Mouse (Mus musculus): ENCODE data around the gene St3gal5.

The St3gal5 gene

DNA sequence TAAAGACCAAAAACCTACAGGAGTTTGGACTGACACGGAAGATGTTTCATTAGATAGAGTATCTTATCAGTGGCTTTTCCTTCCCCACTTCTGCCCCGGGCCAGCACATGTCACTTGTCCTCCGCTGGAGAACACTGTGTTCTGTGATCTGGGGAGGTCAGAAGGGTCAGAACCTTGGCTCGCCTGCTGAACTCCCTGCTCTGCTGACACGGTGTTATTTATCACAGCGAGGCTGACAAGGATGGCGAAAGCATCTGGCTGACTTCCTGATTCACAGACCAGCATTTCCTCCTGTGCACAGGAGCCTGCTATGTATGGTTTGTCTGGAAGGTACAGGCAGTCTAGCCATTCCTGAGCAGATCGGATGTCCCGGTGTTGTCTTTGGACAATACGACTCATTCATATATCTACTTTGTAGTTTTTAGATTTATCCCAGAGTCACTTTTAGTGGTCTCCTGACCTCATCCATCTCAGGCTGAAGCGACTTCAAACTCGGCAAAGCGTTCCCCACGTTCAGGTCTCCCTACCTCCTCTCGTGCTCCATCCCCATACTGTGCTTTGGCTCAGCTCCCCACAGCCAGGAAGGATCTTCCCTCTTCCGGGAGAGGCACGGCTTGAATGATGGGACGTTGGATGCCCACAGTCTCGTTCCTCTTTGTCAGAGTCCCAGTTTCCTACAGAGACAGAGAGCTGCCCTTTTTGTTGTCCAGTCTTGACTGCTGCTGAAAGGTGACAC is 64.9 kb downstream of the St3gal5 start:
- no peak for DNase-seq (ENCODE audit: low spot score in 2 of 2)

DNA sequence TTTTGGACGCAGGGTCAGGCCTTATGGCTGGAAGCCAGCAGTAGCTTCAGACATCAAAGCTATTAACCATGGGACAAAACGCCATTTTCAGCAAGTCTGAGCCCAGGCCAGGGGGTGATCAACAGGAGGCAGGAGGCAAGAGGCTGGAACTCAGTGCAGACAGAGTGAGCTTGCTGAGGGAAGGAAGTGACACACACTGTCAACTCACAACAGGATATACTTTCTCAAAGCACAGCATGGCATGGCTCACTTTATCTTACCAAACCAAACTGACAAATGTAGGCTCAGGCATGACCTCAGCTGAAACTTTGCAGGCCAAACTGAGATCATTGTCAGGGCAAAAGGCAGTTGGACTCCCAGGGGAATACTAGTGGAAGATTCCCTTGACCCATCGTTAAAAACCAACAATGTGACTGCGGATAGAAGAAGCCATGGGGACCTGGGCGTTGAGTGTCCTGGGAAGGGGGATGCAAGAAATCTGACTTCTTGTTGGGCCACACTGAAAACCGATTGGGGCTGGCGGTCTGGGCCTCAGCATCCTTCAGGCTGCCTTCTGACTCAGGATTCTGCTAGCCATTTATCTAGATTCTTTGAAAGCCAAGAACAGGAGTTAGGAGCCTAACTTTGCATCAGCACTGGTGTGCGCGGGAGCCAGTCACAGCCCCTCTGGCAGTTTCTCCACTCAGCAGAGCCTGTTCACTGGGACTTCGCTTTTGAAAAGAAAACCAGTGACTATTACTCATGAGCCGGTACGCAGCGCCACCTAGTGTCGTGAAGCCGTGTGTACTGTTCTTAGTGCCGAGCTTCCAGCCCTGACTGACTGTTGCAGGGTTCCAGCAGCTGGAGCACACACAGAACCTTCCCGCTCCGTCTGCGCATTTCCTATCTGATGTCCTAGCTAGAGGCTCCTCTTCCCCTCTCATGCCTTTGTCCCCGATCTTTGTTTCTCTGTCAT is 67.2 kb downstream of the St3gal5 start:
- peak; percentile 52 to 81 for DNase-seq (ENCODE audit: low spot score in 2 of 2)

DNA sequence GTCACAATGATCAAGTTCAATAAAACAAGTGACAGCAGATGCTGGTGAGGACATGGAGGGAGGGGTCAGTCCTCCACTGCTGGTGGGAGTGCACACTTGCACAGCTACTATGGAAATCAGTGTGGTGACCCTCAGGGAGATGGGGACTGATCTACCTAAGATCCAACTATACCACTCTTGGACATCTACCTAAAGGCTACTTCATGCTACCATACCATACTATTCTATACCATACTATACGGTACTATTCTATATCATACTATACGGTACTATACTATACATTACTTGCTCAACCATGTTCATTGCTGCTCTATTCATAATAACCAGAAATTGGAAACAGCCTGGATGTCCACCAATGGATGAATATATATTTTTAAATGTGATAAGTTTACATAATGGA is 68.5 kb downstream of the St3gal5 start:
- no peak for DNase-seq (ENCODE audit: low spot score in 2 of 2)

DNA sequence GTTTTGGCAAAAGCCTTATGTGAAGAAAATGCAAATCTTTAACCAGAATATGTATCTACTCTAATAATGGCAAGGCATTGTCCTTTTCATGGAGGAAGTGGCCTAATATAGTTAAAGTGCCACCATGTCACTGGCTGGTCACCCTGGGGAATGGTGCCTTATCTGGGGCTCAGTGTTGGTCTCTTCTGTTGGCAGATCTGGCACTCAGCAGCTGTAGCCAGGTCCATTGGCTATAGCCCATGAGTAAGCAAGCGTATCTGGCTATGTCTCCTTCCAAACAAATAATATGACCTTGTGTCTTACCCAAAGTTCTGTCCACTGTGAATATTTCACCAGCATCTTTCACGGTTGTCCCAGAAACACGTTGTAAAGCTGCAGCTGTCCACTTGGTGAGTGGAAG is 74.0 kb downstream of the St3gal5 start:
- DNase-seq (ENCODE audit: low spot score in 2 of 2): no peak

DNA sequence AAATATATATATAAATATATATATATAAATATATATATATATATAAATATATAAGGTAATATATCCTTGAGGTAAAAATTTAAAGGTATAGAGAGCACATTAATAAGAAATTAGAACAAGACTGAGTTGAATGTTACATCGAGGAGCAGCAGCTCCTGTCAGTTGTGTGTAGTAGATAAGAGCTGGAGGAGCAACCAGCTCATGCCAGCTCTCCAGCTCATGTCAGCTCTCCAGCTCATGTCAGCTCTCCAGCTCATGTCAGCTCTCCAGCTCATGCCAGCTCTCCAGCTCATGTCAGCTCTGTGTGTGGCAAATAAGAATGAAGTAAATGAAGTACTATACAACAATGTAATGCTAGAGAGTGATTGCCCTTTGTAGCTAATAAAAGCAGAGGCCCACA is 76.0 kb downstream of the St3gal5 start:
- no peak for DNase-seq (ENCODE audit: low spot score in 2 of 2)

DNA sequence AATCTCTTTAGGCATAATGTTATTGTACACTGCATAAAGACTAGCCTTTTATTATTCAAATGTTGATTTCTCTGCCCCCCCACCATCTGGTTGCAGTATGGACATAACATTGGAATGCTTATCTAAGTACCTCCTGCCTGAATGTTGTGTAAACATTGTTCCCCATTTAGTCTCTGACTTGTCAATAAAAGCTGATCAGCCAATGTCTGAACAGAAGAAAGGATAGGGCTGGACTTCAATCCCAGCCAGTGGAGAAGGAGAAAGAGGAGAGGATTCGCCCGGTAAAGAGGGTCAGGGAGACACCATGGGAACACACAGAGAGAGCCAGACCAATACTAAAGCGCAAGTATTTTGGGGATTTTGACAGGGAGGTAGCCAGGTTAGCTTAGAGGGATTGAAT is 78.0 kb downstream of the St3gal5 start:
- no peak for DNase-seq (ENCODE audit: low spot score in 2 of 2)

DNA sequence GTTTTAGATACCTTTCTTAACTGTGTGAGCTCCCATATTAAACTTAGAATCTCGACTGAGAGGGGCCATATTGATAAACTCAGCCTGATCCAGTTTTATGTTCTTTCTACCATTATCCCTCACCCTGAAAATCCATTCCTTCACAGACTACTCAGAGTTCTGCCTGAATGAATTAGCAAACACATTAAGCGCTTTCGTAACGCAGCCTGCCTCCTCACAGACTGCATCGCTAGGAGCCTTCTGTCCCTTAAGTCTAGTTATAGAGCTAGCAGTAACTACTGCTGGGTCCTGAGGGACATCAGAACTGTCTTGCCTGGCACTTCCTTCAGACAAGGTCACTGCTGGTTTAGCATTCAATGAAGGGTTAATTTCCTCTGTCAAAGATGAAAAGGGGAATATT is 78.6 kb downstream of the St3gal5 start:
- no peak for DNase-seq (ENCODE audit: low spot score in 2 of 2)

DNA sequence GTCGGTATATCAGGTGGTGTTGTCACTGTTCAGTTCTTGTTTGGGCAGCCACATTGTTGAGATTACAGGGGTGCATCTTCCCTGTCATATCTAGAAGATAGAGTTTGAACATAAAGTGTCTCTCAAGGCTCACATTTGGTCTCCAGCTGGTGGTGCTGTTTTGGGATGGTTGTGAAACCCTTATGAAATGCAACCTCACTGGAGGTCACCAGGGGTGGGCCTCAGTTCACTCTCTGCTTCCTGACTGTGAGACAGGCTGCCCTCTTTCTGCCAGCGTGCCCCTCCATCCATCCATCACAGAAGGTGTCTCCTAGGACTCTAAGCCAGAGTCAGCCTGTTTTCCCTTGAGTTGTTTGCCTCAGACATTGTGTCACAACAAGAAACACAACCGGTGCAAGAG is 80.0 kb downstream of the St3gal5 start:
- DNase-seq (ENCODE audit: low spot score in 2 of 2): no peak

DNA sequence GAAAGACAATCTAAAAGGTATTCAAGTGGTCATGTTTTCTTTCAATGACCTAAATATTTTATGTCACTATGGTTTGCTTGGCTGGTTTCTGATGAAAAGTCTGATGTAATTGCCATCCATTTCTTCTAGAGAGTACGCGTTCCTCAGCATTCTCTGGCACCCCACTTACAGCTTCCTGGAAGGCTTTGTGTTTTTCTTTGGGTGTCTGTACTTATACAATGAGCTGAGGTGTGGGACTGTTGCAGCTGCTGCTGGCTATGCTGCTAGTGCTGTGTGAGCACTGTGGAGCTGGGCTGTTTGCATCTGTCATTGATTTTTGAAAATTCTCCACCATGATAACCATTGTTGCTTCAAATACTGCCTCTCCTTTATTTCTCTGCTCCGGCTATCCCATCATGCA is 81.6 kb downstream of the St3gal5 start:
- DNase-seq (ENCODE audit: low spot score in 2 of 2): no peak

DNA sequence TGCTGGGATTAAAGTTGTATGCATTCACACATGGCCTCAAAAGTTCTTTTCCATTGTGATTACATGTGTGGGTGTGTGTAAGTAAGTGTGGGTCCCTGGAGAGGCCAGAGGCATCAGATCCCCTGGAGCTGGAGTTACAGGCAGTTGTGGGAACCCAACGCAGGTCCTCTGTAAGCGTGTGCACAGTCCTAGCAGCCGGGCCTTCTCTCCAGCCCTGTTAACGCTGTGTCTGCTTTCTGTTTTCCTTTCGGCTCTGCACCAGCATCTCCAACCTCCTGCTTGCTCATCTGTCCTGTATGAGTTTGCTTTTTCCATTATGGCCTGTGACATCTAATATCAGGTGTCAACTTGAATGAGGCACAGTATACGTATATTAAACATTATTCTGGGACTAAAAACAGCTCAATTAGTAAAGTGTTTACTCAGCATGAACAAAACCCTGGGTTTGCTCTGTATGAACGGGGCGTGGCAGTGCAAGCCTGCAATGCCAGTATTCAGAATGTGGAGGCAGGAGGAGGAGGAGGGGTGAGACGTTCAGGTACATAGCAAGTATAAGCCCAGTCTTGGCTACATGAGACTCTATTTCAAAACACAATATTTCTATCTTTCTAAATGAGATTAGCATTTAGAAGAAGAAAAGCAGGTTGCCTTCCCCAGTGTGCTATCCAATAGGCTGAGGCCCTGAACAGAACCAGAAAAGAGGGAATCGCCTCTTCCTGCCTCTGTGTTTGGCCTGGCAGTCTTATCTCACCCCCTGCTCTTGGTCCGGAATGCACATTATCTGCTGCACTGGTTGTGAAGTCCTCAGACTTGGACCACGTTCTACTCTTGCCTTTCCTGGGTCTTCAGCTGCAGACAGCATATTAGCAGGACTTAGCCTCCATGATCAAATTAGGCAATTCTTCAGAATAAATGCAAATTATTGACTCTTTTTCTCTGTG is 82.4 kb downstream of the St3gal5 start:
- DNase-seq (ENCODE audit: low spot score in 2 of 2): no peak

DNA sequence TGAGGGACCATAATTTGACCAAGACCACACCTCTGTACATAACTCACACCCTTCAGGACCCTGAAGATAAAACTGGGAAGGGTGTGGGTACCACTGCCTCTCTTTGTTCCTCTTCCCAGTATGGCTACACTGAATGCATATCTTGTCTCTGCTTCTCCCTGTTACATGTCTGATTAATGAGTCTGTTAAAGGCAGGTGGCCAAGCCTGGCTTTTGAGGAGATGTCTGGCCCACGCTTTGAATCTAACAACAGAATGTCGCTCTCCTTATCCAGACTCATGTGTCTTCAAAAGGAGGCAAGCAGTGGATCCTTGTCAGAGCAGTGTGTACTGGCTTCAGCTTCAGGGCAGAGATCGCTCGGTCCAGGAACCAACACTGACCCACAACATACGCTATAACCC is 87.2 kb downstream of the St3gal5 start:
- DNase-seq (ENCODE audit: low spot score in 2 of 2): no peak

DNA sequence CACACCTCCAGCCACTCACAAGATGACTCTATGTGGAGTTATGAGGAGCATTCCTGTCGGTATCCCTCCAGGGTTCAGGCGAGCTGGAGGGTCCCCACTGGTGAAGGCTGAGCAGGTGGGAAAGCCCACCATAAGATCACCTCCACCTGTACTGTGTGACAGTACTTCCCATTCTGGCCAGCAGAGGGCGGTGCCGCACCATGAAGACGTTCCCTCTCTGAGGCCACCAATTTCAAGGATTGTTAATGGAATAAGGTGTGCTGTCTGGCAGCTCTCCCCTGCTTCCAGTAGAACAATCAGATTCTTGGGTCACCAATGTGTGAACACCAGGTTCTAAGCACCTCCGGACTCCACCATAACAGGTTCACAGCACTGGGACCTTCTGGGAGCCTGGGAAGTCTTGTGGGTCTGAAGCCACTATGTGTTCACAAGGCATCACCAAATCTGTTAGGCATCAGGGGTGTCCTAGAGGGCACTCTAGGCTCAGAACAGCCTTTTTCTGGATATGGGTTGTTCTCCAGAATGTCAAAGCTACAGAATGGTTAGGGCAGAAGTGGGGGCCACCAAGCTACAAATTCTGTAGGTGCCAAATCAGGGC is 88.6 kb downstream of the St3gal5 start:
- DNase-seq (ENCODE audit: low spot score in 2 of 2): peak; percentile 19 to 70

DNA sequence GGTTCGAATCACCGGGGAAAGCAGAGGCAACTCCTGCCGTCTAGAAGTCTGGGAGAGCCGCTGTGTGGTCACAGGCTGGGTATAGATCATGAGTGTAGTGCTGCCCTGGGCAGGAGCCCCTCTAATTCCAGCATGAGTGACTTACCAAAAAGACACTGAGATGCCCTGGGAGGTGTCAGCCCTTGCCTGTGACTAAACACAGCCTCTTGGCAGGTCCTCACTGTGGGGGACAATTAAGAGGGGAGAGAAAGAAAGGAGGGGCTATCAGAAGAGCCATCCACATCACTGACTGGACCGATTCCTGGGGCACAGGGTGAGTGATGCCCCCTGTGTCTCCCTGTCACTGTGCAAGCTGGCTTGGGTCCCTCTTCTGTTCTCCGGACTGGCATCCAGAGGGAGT is 89.4 kb downstream of the St3gal5 start:
- DNase-seq (ENCODE audit: low spot score in 2 of 2): no peak

DNA sequence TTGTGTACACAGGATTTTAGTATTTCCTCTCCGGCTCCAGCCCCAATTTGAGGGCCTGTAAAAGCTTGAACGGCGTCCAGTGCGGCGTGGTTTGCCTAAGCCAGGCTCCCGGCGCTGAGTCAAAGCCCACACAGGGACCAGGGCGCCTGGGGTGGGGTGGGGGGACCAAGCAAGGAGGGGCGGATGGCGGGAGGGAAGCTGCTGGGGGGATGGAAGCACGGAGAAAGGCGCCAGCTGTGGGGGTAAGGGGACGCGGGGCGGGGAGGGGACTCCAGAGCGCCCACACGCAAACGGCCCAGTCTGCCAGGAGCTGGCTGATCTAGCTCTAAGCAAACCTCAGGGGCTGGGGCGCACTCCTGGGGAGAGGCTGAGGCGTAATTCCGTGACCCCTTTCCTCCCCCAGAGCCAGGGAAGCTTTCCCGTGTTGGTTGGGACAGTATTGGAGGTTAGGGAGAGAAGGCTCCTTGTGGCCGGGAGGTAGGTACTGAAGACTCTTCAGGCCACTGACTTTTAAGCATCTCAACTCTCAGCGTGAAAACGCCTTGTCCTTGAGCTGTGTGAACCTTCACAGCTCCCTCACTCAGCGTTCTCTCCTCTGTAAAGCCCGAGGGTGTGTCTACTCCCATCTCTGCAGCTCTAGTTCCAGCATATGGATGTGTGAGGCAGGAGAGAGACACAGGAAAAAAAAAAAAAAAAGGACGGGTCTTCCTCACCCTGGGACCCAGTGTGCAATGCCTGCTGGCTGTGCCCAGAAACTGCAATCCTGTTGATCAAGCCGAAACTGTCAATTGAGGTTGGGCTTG is 91.9 kb downstream of the St3gal5 start:
- DNase-seq (ENCODE audit: low spot score in 2 of 2): no peak

DNA sequence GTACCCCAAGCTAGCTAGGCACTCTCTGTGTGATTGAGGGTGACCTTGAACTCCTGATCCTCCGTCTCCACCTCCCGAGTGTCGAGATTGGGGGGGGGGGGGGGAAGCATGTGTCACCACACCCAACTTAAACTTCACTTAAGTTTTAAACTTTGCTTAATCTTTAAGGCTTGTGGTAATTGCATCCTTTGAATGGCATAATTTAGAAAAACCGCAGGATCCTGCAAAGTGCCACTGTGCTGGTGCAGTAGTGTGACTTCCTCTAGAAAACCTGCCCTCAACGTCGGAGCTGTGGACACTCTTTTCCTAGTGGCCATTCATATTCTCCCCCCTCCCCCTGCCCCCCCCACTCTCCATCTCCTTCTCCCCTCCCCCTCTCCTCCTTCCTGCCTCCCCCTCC is 92.7 kb downstream of the St3gal5 start:
- no peak for DNase-seq (ENCODE audit: low spot score in 2 of 2)

DNA sequence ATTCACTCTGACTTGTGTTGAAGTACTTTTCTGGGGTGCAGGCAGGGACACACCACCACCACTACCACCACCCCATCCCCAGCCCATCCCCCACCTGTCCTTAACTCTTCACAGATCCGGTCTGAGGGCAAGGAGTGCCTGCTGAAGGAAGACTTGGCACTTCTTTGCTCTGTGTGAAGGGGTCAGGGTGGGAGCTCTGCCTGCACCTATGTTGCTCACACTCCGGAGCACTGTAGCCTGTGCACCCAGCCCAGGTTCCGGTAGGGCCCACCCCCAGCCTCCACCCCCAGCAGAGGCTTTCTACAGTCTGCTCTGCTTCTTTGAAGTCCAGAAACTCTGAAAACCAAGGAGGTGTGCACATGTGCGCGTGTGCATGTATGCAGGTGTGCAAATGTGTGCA is 93.2 kb downstream of the St3gal5 start:
- DNase-seq (ENCODE audit: low spot score in 2 of 2): no peak

DNA sequence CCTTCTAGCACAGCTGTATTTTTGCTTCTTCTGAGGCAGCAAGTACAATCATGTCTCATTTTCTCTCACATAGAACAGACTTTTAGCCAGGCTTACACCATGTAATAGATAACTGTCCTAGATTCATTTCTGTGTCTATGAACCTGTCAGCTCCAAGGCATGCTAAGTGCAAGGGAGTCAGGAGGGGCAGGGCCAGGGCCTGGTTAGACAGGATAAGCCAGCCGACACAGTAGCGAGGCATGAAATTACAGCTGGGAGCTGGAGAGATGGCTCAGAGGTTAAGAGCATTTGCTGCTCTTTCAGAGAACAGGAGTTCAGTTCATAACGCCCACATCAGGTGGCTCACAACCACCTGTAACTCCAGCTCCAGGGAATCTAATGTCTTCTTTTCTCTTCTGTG is 99.3 kb downstream of the St3gal5 start:
- DNase-seq (ENCODE audit: low spot score in 2 of 2): no peak

DNA sequence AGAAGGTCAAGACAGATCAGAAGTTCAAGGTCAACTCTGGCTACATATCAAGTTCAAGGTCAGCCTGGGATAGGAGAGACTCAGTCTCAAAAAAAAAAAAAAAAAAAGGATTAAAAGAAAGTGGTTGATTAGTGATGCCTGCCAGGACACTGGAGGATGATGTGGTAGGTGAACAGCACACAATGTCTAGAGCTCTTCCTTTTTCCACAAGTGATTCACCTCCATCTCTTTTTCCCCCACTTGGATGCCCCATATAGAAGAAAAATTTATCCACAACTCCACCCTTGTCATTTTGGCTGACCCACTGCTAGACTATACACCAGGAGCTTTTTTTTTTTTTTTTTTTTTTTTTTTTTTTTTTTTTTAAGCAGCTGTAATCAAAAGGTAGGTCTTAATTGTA is 100.1 kb downstream of the St3gal5 start:
- no peak for DNase-seq (ENCODE audit: low spot score in 2 of 2)

DNA sequence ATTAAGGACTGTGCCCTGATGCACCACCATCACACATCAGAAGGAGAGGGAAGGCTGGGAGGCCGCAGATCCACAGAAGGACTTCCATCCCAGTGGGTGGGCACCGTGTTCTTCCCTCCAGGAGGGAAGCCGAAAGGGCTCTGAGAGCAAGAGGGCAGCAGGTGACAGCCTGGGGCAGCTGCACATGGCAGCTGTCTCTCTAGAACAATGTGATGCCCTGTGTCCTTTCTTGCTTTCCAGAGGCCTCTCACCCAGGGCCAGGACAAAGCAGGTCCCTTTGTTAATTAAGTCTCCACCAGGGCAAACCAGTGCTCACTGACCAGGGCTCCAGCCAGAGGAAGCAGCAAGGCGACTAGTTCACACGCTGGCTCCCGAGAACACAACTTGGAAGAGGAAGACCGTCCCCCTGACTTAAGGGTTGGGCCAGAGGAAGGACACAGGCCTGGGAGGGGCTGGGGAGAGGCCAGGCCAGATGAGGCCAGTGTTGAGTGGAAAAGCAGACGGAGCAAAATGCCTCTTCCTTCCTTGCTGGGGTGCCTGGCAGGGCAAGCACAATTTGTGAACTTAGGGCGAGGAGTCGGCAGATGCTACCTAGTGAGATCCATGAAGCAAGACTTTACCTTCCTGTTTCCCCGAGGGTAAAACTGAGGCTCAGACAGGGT is 103.3 kb downstream of the St3gal5 start:
- DNase-seq (ENCODE audit: low spot score in 2 of 2): no peak

DNA sequence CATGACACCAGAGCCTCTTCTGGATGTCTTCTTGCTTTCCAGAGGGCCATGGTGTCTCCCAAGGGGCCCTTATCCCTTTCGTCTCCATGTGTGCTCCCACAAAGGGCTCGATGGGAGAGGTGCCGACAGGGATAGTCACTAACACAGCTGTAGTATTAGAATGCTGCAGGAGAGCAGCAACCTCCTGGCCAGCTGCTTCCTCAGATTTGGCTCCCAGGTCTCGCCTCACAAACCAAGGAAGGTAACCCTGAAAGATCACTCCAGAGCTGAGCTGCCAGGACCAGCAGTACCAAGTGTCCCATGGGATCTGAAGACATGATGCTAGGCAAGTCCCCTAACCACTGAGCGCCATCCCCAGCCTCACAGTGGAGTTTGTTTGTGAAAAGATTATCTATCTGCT is 105.3 kb downstream of the St3gal5 start:
- no peak for DNase-seq (ENCODE audit: low spot score in 2 of 2)
